Mouse (Mus musculus): ENCODE results near the gene Arhgap27. TPM values are rescaled to one million over a fixed set of nuclear protein-coding genes. Genes with fewer than 3 reads are reported as not detected.
A peak's percentile ranks its signal among the peaks of the same experiment; 100 is the strongest.

The Arhgap27 gene
- polyA plus RNA-seq, 1 experiment from 2014 or later = 3.2 TPM

DNA sequence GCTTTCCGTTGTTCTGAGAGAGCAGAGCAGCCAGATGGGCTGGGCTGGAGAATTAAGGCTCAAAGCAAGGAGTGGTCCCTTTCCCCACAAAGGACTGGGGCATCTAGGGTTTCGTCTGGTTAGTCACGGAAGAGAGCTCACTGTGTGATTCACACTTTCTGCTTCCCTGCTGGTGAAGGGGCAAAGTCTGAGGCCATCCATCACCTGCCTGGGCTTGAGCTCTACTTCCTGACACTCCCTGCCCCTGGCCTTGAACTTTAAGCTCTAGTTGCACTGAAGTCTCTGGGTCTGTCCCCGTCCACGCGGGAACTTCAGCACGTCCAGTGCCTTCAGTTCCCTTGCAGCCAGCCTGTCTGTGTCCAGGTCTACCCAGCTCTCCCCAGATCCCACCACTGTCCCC, 22.8 kb downstream of the Arhgap27 start:
- WGBS (ENCODE audit: insufficient replicate concordance) = 41% methylated on average over 7 of the region's 7 CpGs
- Histone ChIP-seq H3K4me1 (ENCODE audit: insufficient read depth) (peaks cover 16% of the 10 kb centered on the region), H3K36me3 (replicated peaks; ENCODE audit: insufficient read depth, low read length) (peaks cover 6% of the 10 kb centered on the region; the same call in 1 of the 2 replicates), H3K4me3 (ENCODE audit: low read depth, low read length) (no peak overlapping the region), H3K27ac (ENCODE audit: low read depth) (no peak overlapping the region), H3K4me2 (ENCODE audit: low read depth, low read length) (no peak overlapping the region), H3K9me3 (ENCODE audit: low read length) (no peaks in the 10 kb centered on the region), H3K27me3 (ENCODE audit: insufficient read depth, low read length) (no peaks in the 10 kb centered on the region), H3K9ac (replicated peaks) (no peak overlapping the region)
- ATAC-seq (peak; percentile 62), DNase-seq (no peak)
- TF ChIP-seq CTCF (IDR thresholded peaks at IDR 0.05; ENCODE audit: low read depth) (no peak), EP300 (IDR thresholded peaks at IDR 0.05; ENCODE audit: low read depth) (no peak)

DNA sequence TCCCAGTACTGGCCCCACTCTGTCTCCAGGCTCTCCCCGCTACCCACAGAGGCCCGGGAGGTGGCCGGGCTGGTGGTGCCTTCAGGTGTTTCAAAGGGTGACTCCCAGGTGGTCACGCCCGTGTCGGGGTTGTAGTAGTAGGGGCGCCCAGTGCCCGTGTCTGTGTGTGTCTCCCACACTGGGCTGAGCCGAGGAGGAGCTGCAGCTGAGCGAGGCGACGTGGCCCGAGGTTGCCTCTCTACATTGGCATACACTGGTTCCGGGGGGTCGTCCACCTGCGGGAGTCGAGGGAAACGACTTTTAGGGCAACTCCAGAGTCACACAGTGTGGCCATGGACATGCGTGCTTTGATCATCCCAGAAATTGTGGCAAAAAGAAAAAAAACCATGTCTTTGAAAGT, 23.4 kb downstream of the Arhgap27 start:
- 67% methylated on average over 19 of the region's 19 CpGs for WGBS (ENCODE audit: insufficient replicate concordance)
- H3K36me3 ChIP-seq (replicated peaks; ENCODE audit: insufficient read depth, low read length) = peaks cover 6% of the 10 kb centered on the region; the same call in 1 of the 2 replicates
- no peaks in the 10 kb centered on the region for H3K27me3 ChIP-seq (ENCODE audit: insufficient read depth, low read length)
- peaks cover 11% of the 10 kb centered on the region for H3K4me1 ChIP-seq (ENCODE audit: insufficient read depth)
- no peaks in the 10 kb centered on the region for H3K9me3 ChIP-seq (ENCODE audit: low read length)
- ATAC-seq (0 out of 2 replicates have a peak, but pooled peaks have one; percentile 6), DNase-seq (no peak)
- H3K4me2 ChIP-seq (ENCODE audit: low read depth, low read length) = peak overlapping the region; percentile 49
- no peak overlapping the region for H3K27ac ChIP-seq (ENCODE audit: low read depth)
- TF ChIP-seq EP300 (IDR thresholded peaks at IDR 0.05; ENCODE audit: low read depth) = no peak
- no peak for TF ChIP-seq CTCF (IDR thresholded peaks at IDR 0.05; ENCODE audit: low read depth)
- no peak overlapping the region for H3K4me3 ChIP-seq (ENCODE audit: low read depth, low read length)
- no peak overlapping the region for H3K9ac ChIP-seq (replicated peaks)

GRCm38 (mm10) chr11:103339414-103340119, 23.9 kb downstream of the Arhgap27 start:
- Histone ChIP-seq H3K27me3 (ENCODE audit: insufficient read depth, low read length) (no peaks in the 10 kb centered on the region), H3K4me3 (ENCODE audit: low read depth, low read length) (no peak overlapping the region), H3K9me3 (ENCODE audit: low read length) (no peaks in the 10 kb centered on the region), H3K4me1 (ENCODE audit: insufficient read depth) (peaks cover 7% of the 10 kb centered on the region; the same call in 1 of the 2 replicates), H3K9ac (replicated peaks) (no peak overlapping the region), H3K36me3 (replicated peaks; ENCODE audit: insufficient read depth, low read length) (peaks cover 6% of the 10 kb centered on the region; the same call in 1 of the 2 replicates), H3K27ac (ENCODE audit: low read depth) (no peak overlapping the region), H3K4me2 (ENCODE audit: low read depth, low read length) (peak overlapping the region; percentile 49)
- WGBS (ENCODE audit: insufficient replicate concordance) = 55% methylated on average over 17 of the region's 19 CpGs
- DNase-seq (no peak), ATAC-seq (0 out of 2 replicates have a peak, but pooled peaks have one; percentile 22)
- no peak for TF ChIP-seq EP300 (IDR thresholded peaks at IDR 0.05; ENCODE audit: low read depth)
- TF ChIP-seq CTCF (IDR thresholded peaks at IDR 0.05; ENCODE audit: low read depth) = no peak

DNA sequence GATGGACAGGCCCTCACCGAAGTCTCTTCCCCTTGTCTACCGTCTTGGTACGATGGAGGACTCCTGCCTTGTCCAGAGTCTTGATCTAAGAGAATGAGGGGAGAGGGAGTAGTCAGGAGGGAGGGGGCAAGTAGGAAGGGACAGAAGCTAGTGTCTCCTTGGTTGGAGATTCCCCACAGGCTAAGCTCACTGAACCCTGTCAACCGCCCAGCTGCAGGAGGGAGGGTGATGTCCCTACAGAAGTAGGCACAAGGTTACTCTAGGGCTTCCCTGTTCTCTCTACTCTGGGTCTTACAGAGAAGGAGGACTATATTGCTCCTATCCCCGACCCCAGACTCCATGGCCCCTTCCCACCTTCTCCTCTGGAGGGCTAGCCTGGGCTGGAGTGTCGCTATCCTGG, 24.8 kb downstream of the Arhgap27 start:
- H3K27ac ChIP-seq (ENCODE audit: low read depth) = no peak overlapping the region
- H3K36me3 ChIP-seq (replicated peaks; ENCODE audit: insufficient read depth, low read length) = peaks cover 6% of the 10 kb centered on the region; the same call in 1 of the 2 replicates
- H3K4me3 ChIP-seq (ENCODE audit: low read depth, low read length) = no peak overlapping the region
- peaks cover 7% of the 10 kb centered on the region; the same call in 1 of the 2 replicates for H3K4me1 ChIP-seq (ENCODE audit: insufficient read depth)
- H3K27me3 ChIP-seq (ENCODE audit: insufficient read depth, low read length) = no peaks in the 10 kb centered on the region
- H3K4me2 ChIP-seq (ENCODE audit: low read depth, low read length) = no peak overlapping the region
- TF ChIP-seq EP300 (IDR thresholded peaks at IDR 0.05; ENCODE audit: low read depth) (no peak), CTCF (IDR thresholded peaks at IDR 0.05; ENCODE audit: low read depth) (no peak)
- no peak for DNase-seq
- H3K9me3 ChIP-seq (ENCODE audit: low read length) = no peaks in the 10 kb centered on the region
- WGBS (ENCODE audit: insufficient replicate concordance) = 87% methylated on average over 6 of the region's 6 CpGs
- ATAC-seq = no peak
- no peak overlapping the region for H3K9ac ChIP-seq (replicated peaks)

DNA sequence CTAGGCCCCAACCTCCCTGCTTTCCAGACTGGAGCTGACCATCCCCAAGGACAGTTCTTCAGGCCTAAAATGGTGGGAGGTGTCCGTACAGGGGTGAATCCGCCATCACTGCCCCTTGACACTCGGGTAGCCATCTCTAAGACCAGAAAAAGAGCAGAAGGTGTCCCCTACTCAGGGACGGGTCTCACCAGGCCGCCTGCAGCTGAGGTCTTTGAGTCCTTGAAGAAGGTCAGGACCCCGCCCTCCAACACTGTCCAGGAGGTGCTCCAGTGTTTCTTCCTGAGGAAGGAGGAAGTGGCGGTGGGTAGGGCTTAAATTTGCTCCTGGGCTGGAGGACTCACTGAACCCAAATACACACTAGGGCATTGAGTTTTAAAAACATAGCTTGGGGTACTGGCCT, 25.4 kb downstream of the Arhgap27 start:
- no peak for ATAC-seq
- Histone ChIP-seq H3K4me3 (ENCODE audit: low read depth, low read length) (no peak overlapping the region), H3K36me3 (replicated peaks; ENCODE audit: insufficient read depth, low read length) (peaks cover 6% of the 10 kb centered on the region; the same call in 1 of the 2 replicates), H3K9me3 (ENCODE audit: low read length) (no peaks in the 10 kb centered on the region), H3K27ac (ENCODE audit: low read depth) (no peak overlapping the region), H3K4me2 (ENCODE audit: low read depth, low read length) (no peak overlapping the region), H3K9ac (replicated peaks) (no peak overlapping the region), H3K27me3 (ENCODE audit: insufficient read depth, low read length) (0 out of 2 replicates have a peak, but pooled peaks cover 2% of the 10 kb centered on the region), H3K4me1 (ENCODE audit: insufficient read depth) (peaks cover 7% of the 10 kb centered on the region; the same call in 1 of the 2 replicates)
- no peak for TF ChIP-seq EP300 (IDR thresholded peaks at IDR 0.05; ENCODE audit: low read depth)
- DNase-seq = no peak
- 74% methylated on average over 7 of the region's 7 CpGs for WGBS (ENCODE audit: insufficient replicate concordance)

DNA sequence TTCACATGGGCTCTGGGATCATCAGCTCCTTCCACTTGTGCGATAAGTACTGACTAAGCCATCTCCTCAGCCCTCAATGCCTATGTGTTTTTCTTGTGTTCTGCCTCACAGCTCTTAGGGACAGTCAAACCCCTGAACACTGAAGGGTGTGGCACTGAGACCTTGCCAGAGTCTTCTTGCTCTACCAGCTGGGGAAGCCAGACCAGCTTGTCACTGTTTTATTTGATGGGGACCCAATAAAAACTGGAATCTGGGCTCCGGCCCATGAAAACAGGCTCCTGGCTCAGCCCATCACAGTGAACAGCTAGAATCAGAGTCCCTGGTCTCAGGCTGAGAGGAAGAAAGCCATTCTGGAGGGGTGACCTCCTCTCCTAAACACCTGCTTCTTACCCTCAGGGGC, 26.3 kb downstream of the Arhgap27 start:
- no peak overlapping the region for H3K4me2 ChIP-seq (ENCODE audit: low read depth, low read length)
- peaks cover 8% of the 10 kb centered on the region; the same call in 1 of the 2 replicates for H3K36me3 ChIP-seq (replicated peaks; ENCODE audit: insufficient read depth, low read length)
- 90% methylated on average over 2 of the region's 2 CpGs for WGBS (ENCODE audit: insufficient replicate concordance)
- no peak overlapping the region for H3K27ac ChIP-seq (ENCODE audit: low read depth)
- no peak overlapping the region for H3K4me3 ChIP-seq (ENCODE audit: low read depth, low read length)
- H3K27me3 ChIP-seq (ENCODE audit: insufficient read depth, low read length) = 0 out of 2 replicates have a peak, but pooled peaks cover 4% of the 10 kb centered on the region
- H3K9ac ChIP-seq (replicated peaks) = no peak overlapping the region
- no peaks in the 10 kb centered on the region; the same call in 1 of the 2 replicates for H3K4me1 ChIP-seq (ENCODE audit: insufficient read depth)
- TF ChIP-seq CTCF (IDR thresholded peaks at IDR 0.05; ENCODE audit: low read depth) (no peak), EP300 (IDR thresholded peaks at IDR 0.05; ENCODE audit: low read depth) (no peak)
- H3K9me3 ChIP-seq (ENCODE audit: low read length) = no peaks in the 10 kb centered on the region
- DNase-seq (no peak), ATAC-seq (no peak)
